Comparison of ENCODE assay signal across 8 mouse cellular contexts in the genomic region with DNA sequence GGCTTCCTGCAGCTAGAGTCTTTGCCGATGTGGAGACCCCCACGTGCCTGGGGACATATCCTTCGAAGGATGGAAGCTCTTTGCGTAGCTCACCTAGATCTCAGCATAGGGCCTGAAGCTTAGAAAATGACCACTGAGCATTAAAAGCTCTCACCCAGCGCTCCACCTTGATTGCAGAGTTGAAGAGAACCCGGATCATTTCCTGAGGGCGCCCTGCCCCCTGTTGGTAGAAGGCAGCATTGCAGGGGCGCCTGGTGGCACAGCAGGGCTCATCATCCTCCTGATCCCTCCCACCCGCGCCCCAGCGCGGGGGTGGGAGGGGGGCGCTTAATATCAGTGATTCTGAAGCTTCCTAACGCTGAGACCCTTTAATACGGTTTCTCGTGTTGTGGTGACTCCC. TPM values are rescaled to one million over a fixed set of nuclear protein-coding genes. Genes with fewer than 3 reads are reported as not detected.
DNase-seq lines count a peak whose midpoint lies in the region; ATAC-seq lines count a peak whose summit lies in the region.

No protein-coding gene starts in this region.

- H3K4me2 ChIP-seq in forebrain, embryonic 13.5 days: no peak overlapping the region

- DNase-seq in forebrain, embryonic 10.5 days (ENCODE audit: extremely low spot score, low spot score): peak; percentile 63
- DNase-seq in right cerebral cortex, adult 18-20 months: peak; percentile 36
- no peak for DNase-seq in right cerebral cortex, postnatal 25 days
- DNase-seq in cerebellum, postnatal 36 days: peak; percentile 73 to 75
- DNase-seq in kidney, postnatal 25 days: peak; percentile 63 to 65
- peak; percentile 50 for DNase-seq in lung, postnatal 14 days
- DNase-seq in spleen, postnatal 10 days (ENCODE audit: low spot score in 2 of 2): peak; percentile 49 to 67

- peaks cover 38% of the 10 kb centered on the region for H3K4me1 ChIP-seq in forebrain, embryonic 10.5 days
- peaks cover 8% of the 10 kb centered on the region for H3K4me1 ChIP-seq in forebrain, embryonic 13.5 days

- H3K4me3 ChIP-seq in forebrain, embryonic 10.5 days: no peak overlapping the region
- H3K4me3 ChIP-seq in forebrain, embryonic 13.5 days: no peak overlapping the region

- H3K9ac ChIP-seq in forebrain, embryonic 13.5 days: no peak overlapping the region

- H3K27me3 ChIP-seq in forebrain, embryonic 10.5 days (ENCODE audit: poor library complexity, severe bottlenecking): peaks cover 24% of the 10 kb centered on the region
- H3K27me3 ChIP-seq in forebrain, embryonic 13.5 days: no peaks in the 10 kb centered on the region

- no peak overlapping the region for H3K27ac ChIP-seq in forebrain, embryonic 10.5 days
- H3K27ac ChIP-seq in forebrain, embryonic 13.5 days: no peak overlapping the region

- WGBS in forebrain, embryonic 10.5 days: 15% methylated on average over 16 of the region's 16 CpGs
- 13% methylated on average over 16 of the region's 16 CpGs for WGBS in forebrain, embryonic 13.5 days

- no peaks in the 10 kb centered on the region for H3K9me3 ChIP-seq in forebrain, embryonic 10.5 days
- H3K9me3 ChIP-seq in forebrain, embryonic 13.5 days (replicated peaks): no peaks in the 10 kb centered on the region

- H3K36me3 ChIP-seq in forebrain, embryonic 10.5 days (replicated peaks): no peaks in the 10 kb centered on the region
- no peaks in the 10 kb centered on the region for H3K36me3 ChIP-seq in forebrain, embryonic 13.5 days (ENCODE audit: poor library complexity, severe bottlenecking)

- no peak for ATAC-seq in forebrain, embryonic 13.5 days

RNA-seq across cellular contexts. Expression of gene Pcbd1, which starts 16.8 kb away (rescaled TPM):
- polyA plus RNA-seq in forebrain, embryonic 10.5 days (2016; fragmentation: Nextera tagmentation; extraction: Ambion mirVana): 22.0 and 22.1 TPM in 2 replicates
- polyA plus RNA-seq in forebrain, embryonic 13.5 days (2015; fragmentation: Nextera tagmentation; extraction: Ambion mirVana): 17.1 and 18.3 TPM in 2 replicates
